Mouse (Mus musculus) cerebellum, adult 11-12 months (tissue): ENCODE results near the gene Trnp1.

Experiments used
- DNase-seq: peaks from one replicate; pipeline ENCODE4 v3.0.0; 2022

Gene Trnp1

GRCm38 (mm10) chr4:133458044-133458443, 40.3 kb downstream of the Trnp1 start:
- DNase-seq, result no peak

GRCm38 (mm10) chr4:133452433-133452832, 45.9 kb downstream of the Trnp1 start:
- DNase-seq, result no peak

DNA sequence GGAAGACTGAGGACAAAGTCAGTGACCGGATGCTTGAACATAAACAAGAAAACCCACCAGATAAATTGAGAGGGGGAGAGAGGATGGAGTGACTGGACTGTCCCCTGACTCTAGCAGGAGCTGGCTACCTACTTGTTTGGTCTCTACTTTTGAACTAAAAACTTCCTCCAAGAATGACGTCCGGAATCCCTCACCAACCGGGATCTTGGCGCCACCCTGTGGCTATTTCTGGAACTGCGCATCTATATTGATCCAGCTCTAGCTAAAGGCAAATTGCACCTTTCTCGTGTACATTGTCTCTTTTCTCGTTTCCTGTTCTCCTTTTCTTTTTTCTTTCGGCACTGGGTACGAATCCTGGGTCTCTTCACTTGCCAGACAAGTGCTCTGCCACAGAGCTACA, 46.8 kb downstream of the Trnp1 start:
- DNase-seq, result peak; percentile 46

- no peak for DNase-seq
Observed at GRCm38 (mm10) chr4:133449726-133450125, 48.6 kb downstream of the Trnp1 start.

DNA sequence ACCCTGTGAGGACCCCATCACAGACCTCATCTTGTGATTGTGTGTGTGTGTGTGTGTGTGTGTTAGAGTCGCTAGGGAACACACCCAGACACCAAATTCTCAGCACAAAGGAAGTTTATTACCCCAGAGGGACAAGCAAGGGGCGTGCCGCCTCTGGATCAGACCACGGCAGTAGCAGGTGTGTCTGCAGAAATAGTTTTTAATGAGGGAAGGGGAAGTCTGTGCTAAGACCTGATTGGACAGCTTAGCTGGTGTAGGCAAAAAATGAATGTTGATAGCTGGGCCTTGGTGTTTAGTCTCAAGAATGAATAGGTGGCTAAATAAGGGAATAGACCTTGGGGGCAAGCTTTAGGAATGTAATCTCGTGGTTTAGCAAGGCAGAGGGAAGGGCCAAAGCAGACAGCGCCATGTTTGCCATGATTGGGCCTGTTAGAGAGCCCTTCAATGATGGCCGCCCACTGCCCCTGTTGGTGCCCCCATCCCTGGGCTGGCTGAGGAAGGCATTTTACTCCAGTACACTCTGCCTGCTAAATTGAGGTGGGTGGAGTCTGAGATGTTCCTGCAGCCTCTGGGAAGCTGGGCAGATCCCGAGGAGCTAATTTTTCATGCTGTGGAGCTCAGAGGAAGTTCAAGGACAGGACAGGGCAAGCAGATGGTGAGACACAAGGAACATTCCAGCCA, 49.5 kb downstream of the Trnp1 start:
- DNase-seq, result no peak

GRCm38 (mm10) chr4:133447967-133448366, 50.4 kb downstream of the Trnp1 start:
- no peak for DNase-seq

DNA sequence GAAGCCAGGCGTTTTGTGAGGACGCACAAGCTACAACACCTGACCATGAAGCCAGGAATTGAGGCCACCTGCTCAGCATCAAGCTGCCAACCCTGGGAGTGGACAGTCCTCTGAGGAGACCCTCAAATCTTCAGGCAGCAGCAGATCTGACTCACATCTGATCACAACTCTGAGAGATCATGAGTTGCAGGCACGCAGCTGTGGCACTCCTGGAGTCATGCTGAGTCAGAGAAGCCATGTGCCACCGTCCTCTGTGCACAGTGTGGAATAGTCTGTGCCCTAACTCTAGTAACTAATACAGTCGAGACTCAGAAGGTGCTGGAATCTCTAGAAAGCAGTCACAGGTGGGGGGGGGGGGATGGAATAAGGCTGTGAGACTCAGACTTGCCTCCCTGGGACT, 51.0 kb downstream of the Trnp1 start:
- DNase-seq, result no peak

DNA sequence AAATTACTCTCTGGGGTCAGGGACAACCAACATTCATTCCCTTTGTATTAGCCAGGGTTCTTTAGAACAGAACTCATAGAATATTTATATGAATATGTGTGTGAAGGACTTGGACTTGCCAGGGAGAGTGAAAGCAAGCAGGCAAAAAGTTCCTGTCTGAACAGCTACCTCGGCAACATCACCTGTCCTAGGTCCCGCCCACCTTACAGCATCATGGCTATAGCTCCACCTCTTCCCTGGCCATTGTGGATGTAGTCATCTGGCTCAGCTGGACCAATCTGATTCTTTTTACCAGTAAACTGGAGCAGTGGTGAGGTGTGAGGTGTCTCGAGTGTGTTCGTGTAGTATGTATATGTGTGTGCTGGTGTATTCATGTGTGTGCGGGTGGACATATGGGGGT, 52.6 kb downstream of the Trnp1 start:
- no peak for DNase-seq

DNA sequence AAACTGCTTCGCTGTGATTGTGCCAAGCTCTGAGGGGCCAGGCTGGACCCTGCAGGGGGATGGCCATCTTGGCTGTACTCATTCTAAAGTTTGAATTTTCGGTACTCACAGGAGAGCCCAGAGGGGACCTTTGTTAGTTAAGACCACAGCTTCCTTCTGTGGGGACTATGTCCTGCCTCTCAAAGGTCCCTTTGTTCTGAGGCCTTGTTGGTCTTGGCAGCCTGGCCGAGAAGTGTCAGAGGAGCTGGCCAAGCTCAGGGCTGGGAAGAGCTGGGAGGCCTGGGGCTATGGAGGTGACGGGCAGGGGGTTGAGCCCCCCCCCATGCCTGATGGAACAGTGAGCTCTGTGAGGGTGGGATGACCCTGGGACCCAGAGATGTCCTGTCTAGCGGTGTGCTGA, 55.3 kb downstream of the Trnp1 start:
- no peak for DNase-seq

- no peak for DNase-seq
Observed at GRCm38 (mm10) chr4:133442194-133442593, 56.2 kb downstream of the Trnp1 start.
